In genomic region chr7:92220619-92221018, GRCm38 (mm10) we compare ENCODE assay signal across 27 mouse cellular contexts.
"Had no signal": no experiment of that assay in that cellular context is flagged by ENCODE, and none has a peak within 500 bp of the region (broad histone marks: within the 10 kb centered on the region; RNA-seq: fewer than 3 reads in every experiment).

No protein-coding gene starts in this region.

- ATAC-seq: hindbrain, embryonic 16.5 days; inflammation-experienced regulatory T-cells, adult 6 months; liver, embryonic 12.5 days had no signal

- H3K4me3 ChIP-seq: gastrocnemius, adult 2 months; heart, embryonic 10.5 days; heart, embryonic 12.5 days; hindbrain, embryonic 10.5 days; hindbrain, embryonic 12.5 days; kidney, embryonic 15.5 days; left cerebral cortex, adult 2 months; limb, embryonic 13.5 days; limb, embryonic 15.5 days; liver, embryonic 12.5 days had no signal

- H3K4me1 ChIP-seq: heart, embryonic 10.5 days; heart, embryonic 12.5 days; hindbrain, embryonic 10.5 days; hindbrain, embryonic 12.5 days; kidney, embryonic 15.5 days; limb, embryonic 13.5 days; limb, embryonic 15.5 days; liver, embryonic 12.5 days had no signal

- H3K27me3 ChIP-seq: heart, embryonic 12.5 days; hindbrain, embryonic 12.5 days; kidney, embryonic 15.5 days; limb, embryonic 15.5 days; liver, embryonic 12.5 days had no signal

- H3K4me2 ChIP-seq: heart, embryonic 12.5 days; hindbrain, embryonic 12.5 days; hindbrain, embryonic 14.5 days; kidney, embryonic 15.5 days; limb, embryonic 13.5 days; limb, embryonic 15.5 days; liver, embryonic 12.5 days had no signal

- H3K27ac ChIP-seq: gastrocnemius, adult 2 months; heart, embryonic 10.5 days; hindbrain, embryonic 10.5 days; hindbrain, embryonic 12.5 days; hindbrain, embryonic 14.5 days; kidney, embryonic 15.5 days; kidney, postnatal 0 days; left cerebral cortex, adult 2 months; limb, embryonic 13.5 days; limb, embryonic 15.5 days; liver, embryonic 12.5 days had no signal

- H3K9ac ChIP-seq: heart, embryonic 12.5 days; hindbrain, embryonic 12.5 days; hindbrain, embryonic 14.5 days; kidney, embryonic 15.5 days; limb, embryonic 13.5 days; limb, embryonic 15.5 days; liver, embryonic 12.5 days had no signal

- DNase-seq: gastrocnemius, adult 2 months; gastrocnemius, postnatal 10 days; gastrocnemius, postnatal 25 days; heart, adult 18-20 months; heart, postnatal 10 days; heart, postnatal 4 days; kidney, adult 11 months; kidney, adult 2 months; kidney, adult 9 months; kidney, postnatal 14 days; kidney, postnatal 36 days; layer of hippocampus, adult 9-11 months; layer of hippocampus, postnatal 36 days; left cerebral cortex, postnatal 4 days had no signal

- H3K36me3 ChIP-seq: heart, embryonic 10.5 days; heart, embryonic 12.5 days; hindbrain, embryonic 10.5 days; hindbrain, embryonic 12.5 days; kidney, embryonic 15.5 days; limb, embryonic 13.5 days; limb, embryonic 15.5 days; liver, embryonic 12.5 days had no signal

- H3K9me3 ChIP-seq: heart, embryonic 10.5 days; heart, embryonic 12.5 days; hindbrain, embryonic 10.5 days; hindbrain, embryonic 12.5 days; limb, embryonic 13.5 days; limb, embryonic 15.5 days; liver, embryonic 12.5 days had no signal
